Mouse (Mus musculus) right cerebral cortex, postnatal 10 days (tissue): ENCODE measurements around the gene Def8.

Experiments used
- DNase-seq, 2 experiments: peaks; one replicate each; pipeline ENCODE4 v3.0.0; 2021; ENCODE audit warnings: low spot score in 2 of 2

Gene Def8

GRCm38 (mm10) chr8:123482627-123483026 is 59.3 kb downstream of the Def8 start:
- no peak for DNase-seq

- DNase-seq: no peak
These were observed 68.2 kb downstream of the Def8 start for GRCm38 (mm10) chr8:123491280-123492075.

- DNase-seq: no peak
These were observed 69.6 kb downstream of the Def8 start for GRCm38 (mm10) chr8:123492898-123493297.

GRCm38 (mm10) chr8:123497699-123498098 is 74.4 kb downstream of the Def8 start:
- DNase-seq: no peak

GRCm38 (mm10) chr8:123498963-123499362 is 75.6 kb downstream of the Def8 start:
- peak in 1 of 2 experiments; percentile 60 for DNase-seq

- DNase-seq: no peak
These were observed 76.2 kb downstream of the Def8 start for GRCm38 (mm10) chr8:123499556-123499955.

- no peak for DNase-seq
These were observed 78.9 kb downstream of the Def8 start for GRCm38 (mm10) chr8:123502192-123502591.

GRCm38 (mm10) chr8:123503801-123504467 is 80.6 kb downstream of the Def8 start:
- no peak for DNase-seq

GRCm38 (mm10) chr8:123504591-123505195 is 81.4 kb downstream of the Def8 start:
- DNase-seq: no peak

GRCm38 (mm10) chr8:123505267-123505666 is 81.9 kb downstream of the Def8 start:
- no peak for DNase-seq

- no peak for DNase-seq
These were observed 82.4 kb downstream of the Def8 start for GRCm38 (mm10) chr8:123505695-123506094.

GRCm38 (mm10) chr8:123507153-123507552 is 83.8 kb downstream of the Def8 start:
- DNase-seq: peak in 1 of 2 experiments; percentile 26

- no peak for DNase-seq
These were observed 87.5 kb downstream of the Def8 start for GRCm38 (mm10) chr8:123510819-123511218.
